Mouse (Mus musculus): Measurements from ENCODE around the gene Cebpg. TPM values are rescaled to one million over a fixed set of nuclear protein-coding genes. Genes with fewer than 3 reads are reported as not detected.

Cebpg gene
- total RNA-seq, 1 experiment from 2014 or later, result 58.8 TPM

DNA sequence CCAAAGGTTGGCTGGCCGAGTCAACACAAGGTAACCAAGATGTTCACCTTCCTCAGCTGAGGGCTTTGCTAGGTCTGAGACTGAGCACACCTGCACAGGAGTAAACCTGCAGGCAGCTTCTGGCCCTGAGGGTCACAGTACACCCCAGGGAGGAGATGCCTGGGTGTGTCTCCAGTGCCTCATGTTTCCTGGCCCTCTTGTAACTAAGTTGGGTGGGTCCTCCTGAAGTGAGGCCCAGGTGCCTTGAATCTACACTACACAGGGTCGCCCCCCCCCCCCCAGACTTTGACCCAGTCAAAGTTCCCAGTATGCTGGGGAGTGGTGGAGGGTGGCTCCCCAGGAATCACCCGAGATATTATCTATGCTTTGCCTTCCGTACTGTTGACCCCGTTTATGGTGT, 27.1 kb downstream of the Cebpg start:
- ATAC-seq (ENCODE audit: extremely low read depth, insufficient number of reproducible peaks, low FRiP score, poor library complexity, severe bottlenecking), result no peak

DNA sequence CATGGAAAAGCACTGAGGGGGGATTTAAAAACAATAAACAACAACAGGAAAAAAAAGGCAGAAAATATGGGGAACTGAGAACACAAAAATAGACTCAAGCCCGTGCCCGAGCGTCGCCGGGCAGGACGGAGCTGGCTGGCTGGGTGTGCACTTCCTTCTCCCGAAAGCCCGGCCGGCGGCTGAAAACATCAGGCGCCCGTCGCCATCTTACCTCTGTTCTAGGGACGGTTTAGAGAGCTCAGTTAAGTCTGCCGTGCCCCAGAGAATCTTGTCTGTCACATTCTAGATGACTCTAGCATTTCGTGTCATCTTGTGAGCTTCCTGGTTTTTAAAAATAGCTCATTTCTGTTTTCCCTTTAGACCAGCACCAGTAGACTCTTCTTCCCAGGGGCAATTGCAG, 27.8 kb downstream of the Cebpg start:
- ATAC-seq (ENCODE audit: extremely low read depth, insufficient number of reproducible peaks, low FRiP score, poor library complexity, severe bottlenecking), result no peak

DNA sequence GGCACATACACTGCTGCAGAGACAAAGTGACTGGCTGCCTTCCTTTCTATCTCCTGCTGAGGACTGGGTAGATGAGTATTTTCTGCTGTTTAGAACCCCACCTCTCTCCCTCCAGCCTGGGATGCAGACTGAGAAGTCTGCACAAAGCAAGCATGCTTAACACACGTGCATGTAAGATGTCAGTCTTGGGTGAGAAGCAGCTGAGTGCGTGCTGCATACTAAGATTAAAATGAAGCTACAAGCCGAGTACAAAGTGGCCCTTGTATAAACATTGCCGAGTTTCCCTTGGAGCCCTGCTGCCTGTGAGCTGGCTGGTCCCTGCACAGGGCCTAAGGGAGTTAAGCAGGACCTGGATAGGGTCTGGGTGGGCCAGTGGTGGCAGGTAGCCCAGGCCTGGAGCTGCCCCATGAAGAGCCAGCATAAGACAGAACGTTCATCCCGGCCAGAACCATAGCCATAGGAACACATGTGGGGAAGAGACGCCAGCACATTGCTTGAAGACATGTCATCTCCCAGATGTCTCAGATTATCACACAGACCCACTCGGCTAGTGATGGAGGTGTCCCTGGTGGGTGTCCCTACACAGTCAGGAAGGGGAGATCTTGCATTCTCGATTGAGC, 28.5 kb downstream of the Cebpg start:
- no peak for ATAC-seq (ENCODE audit: extremely low read depth, insufficient number of reproducible peaks, low FRiP score, poor library complexity, severe bottlenecking)

DNA sequence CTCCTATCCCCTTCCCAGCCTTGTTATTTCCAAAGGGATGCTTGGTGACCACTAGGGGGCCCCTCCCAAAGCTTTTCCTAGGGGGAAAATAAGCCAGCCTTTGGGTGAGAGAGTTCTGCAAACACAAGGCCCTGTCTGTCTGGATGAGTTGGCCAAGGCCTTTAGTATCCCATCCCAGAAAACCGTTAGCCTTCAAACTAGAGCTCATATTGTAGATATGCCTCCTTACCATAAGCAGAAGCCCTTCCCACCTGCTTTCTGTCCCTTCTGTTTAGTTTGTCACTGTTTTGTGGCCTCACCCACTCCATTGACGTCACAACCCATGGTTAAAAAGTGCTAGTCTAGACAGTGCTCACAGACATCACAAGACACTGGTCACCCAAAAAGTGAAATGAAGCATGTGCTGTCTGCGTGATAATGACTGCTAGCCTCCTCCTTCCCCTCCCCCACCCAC, 29.5 kb downstream of the Cebpg start:
- no peak for ATAC-seq (ENCODE audit: extremely low read depth, insufficient number of reproducible peaks, low FRiP score, poor library complexity, severe bottlenecking)

DNA sequence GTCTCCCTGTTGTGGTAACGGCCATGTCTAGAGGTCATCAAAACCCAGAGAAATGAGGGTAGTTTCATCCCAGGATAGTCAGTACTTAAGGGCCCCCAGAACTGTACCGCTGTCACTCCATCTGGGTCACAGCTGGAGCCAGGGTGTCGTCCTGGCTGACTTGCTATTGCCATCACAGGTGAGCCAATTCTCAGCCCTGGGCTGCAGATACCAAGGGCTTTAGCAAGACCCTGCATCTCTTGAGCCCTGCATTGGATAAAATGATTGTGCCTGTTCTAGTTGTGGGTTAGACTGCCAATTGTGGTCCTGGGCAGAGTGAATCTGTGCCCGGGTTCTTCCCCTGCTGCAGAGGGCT, 30.1 kb downstream of the Cebpg start:
- ATAC-seq (ENCODE audit: extremely low read depth, insufficient number of reproducible peaks, low FRiP score, poor library complexity, severe bottlenecking), result no peak

DNA sequence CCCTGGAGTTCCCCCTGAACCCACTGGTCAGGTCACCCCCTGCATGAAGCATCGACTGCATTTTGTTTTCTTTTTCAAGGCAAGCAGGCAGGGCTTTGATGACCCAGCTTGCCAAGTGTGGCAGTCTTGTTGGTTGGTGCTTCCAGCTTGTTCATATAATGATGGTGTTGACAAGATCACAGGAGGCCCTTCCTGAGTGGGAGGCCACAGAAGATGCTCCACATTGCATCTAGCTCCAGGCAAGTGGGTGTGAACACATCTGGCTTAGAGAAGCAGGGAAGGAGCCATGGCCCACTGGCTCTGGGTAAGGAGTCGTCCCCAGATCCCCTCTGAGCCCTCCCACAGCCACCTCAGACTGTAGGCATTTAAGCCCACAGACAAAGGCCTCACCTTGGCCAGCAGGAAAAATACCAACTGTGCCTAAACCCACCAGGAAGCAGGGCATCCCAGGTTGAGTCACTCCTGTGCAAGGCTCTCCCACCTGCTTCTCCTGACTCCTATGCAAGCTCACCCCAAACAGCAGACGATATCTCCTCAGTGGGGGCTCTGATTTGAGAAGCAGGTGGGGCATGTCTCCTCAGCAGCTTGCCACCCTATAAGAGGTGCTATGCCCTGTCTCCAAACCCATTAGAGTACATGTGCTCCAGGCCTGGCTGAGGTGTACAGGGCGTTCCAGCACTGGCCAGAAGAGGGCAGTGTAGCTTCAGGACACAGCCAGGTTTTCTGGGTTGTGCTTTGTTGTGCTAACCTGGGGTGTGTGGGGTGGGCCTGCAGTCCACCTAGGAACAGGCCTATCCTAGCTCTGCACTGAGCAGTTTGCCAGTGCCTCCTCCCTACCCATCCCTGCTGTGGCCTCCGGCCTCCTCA, 30.7 kb downstream of the Cebpg start:
- ATAC-seq (ENCODE audit: extremely low read depth, insufficient number of reproducible peaks, low FRiP score, poor library complexity, severe bottlenecking), result peak; percentile 69

DNA sequence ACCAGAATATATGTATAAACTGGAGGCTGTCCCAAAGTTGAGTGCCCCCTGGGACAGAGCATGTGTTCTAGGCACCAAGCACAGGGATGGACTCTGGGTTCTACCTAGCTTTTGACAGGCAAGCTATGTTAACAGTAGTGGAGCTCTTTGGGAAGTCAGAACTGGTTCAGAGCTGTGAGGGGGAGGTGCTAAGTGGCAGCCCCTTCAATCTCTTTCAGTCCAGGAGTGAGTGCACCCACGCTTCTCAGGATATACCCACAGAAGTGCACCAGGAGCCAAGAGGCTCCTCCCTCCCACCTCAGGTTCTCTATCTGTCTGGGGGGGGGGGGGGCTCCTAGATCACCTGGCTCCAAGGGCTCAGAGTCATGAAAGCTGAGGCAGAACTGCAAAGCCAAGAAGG, 31.9 kb downstream of the Cebpg start:
- no peak for ATAC-seq (ENCODE audit: extremely low read depth, insufficient number of reproducible peaks, low FRiP score, poor library complexity, severe bottlenecking)

DNA sequence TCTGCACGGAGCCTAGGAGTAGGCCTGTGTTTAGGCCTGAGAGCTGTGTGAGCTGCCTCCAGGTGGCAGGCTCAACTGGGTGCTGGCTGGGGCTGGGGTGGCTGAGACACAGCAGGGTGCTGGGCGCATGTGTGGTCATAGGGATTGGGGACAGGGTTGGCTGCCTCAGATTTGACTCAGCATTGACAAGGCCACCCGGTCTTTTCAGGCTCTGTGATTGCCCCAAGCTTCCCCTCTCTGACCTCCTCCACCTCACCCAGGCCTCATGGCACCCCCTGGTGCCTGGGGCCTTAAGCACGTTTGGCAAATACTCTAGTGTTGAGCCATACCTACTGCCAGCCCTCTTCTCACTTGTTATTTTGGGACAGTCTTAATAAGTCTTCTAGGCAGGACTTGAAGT, 33.1 kb downstream of the Cebpg start:
- no peak for ATAC-seq (ENCODE audit: extremely low read depth, insufficient number of reproducible peaks, low FRiP score, poor library complexity, severe bottlenecking)

DNA sequence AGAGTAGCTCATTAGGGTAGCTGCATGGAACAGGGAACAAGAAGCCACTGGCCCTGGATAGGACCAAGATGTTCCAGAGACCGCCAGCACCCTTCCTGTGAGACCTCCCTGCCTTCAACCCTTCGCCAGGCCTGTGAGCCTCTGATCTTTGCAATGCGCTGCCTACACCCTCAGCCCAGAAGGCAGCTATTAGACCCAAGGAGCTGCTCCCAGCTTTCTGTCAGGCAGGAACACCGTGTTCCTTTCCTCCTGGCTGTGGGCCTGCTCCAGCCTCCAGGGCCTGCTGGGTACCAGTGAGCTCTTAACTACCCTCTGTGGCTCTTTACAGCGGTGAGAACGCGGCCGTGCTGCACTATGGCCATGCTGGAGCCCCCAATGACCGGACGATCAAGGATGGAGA, 35.0 kb downstream of the Cebpg start:
- no peak for ATAC-seq (ENCODE audit: extremely low read depth, insufficient number of reproducible peaks, low FRiP score, poor library complexity, severe bottlenecking)

DNA sequence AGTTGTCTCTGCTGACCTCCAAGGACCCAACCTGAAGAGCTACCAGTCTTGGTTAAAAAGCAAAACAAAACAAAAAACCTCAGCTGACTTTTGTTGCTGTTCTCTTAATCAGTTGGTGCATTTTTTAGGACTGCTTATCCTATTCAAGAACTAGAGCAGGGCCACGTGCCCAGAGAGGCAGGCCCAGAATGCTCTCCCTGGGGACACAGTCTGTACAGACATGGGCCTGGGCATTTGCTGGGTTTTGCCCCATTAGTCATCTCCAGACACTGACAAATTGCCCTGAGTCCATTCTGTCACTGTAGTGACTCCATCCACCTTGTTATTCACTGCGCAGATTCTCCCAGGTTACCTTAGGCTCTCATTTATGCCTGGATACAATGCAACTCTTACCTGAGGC, 41.1 kb downstream of the Cebpg start:
- ATAC-seq (ENCODE audit: extremely low read depth, insufficient number of reproducible peaks, low FRiP score, poor library complexity, severe bottlenecking), result no peak

DNA sequence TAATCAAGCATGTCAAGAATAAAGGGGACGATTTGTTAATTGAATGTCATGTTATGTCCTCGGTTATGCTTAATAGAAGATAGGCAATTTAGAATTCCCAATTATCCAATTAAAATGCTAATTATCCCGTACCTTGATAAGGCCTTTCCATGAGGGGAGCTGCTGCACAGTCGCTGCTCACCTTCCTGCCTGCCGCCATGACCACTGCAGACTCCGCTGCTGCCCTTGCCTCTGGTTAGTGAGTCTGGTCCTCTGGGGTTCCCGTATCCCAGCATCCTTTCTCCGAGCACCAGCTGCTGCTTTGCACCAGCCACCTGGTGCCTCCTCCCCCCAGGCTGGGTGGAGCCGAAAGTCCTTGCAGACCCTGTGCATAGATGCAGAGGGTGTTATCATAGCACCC, 43.1 kb downstream of the Cebpg start:
- no peak for ATAC-seq (ENCODE audit: extremely low read depth, insufficient number of reproducible peaks, low FRiP score, poor library complexity, severe bottlenecking)

DNA sequence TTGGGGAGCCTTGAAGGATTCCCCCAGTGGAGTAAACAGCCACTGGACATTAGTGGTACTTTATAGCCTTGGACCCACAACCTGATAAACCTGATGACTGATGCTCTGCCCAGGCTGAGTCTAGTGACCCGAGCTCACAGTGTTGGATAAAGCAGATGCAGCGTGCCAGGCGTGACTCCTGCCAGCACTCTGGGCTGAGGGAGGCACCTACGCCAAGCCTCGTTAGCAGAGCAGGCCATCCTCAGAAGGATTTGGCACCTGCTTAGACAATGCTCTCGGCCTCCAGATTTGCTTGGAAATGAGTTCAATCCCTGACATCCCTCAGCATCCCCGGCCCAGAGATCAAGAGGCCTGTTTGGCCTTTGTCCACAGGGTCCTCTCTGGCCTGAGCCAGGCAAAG, 49.7 kb downstream of the Cebpg start:
- no peak for ATAC-seq (ENCODE audit: extremely low read depth, insufficient number of reproducible peaks, low FRiP score, poor library complexity, severe bottlenecking)

DNA sequence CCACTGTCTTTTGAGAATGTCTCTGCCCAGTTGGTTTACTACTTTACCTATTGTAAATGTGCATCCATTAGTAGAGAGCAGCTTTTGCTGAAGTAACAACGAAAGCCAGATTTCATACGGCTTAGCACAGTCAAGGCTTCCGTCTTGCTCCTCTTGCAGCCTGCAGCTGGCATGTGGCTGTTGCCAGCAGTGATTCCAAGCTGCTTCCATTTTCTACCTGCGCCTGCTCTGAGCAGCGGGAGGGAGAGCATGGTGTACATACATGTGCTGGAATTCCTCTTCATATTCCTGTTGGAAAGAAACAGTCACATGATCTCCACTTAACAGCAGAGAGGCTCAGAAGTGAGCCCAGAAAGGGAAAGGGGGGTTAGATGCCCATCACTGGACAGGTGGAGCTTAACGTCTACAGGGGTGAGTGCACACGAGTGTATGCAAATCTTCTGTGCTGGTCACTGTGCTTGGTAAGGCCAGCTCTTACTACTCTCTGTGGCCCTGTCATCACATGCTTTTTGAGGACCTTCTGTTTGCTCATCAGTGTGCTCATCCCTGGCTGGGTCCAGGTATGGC, 53.1 kb downstream of the Cebpg start:
- no peak for ATAC-seq (ENCODE audit: extremely low read depth, insufficient number of reproducible peaks, low FRiP score, poor library complexity, severe bottlenecking)

DNA sequence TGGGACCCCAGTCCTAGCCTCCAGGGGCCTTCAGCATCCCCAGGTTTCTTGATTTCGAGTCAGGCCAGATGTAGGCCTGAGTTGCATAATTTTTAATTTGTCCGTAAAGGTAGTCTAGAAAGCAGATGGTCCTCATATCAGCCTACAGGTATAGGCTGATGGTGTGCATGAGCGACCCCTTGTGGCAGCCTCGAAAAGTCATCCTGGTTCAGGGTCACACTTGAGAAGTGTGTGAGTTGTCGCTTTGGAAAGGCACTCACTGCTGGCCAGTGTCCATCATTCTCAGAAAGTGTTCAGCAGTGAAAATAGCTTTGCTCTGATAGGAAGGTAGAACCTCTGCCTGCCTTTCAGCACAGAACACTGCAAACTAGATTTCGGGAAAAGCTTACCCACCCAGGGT, 55.5 kb downstream of the Cebpg start:
- ATAC-seq (ENCODE audit: extremely low read depth, insufficient number of reproducible peaks, low FRiP score, poor library complexity, severe bottlenecking), result no peak

Other genes with a start within 250 kb of the Cebpg start
- gene Chst8, start 243.9 kb downstream of the Cebpg start, total RNA-seq (2017), result not detected in 2 replicates
- gene Pepd, start 144.2 kb downstream of the Cebpg start, total RNA-seq (2017), result 20.4 and 21.9 TPM in 2 replicates
- 6.4 and 8.3 TPM in 2 replicates for gene Cebpa, start 62.7 kb upstream of the Cebpg start, total RNA-seq (2017)
- gene Slc7a10, start 129.8 kb upstream of the Cebpg start, total RNA-seq (2017), result not detected in 2 replicates
- gene Lrp3, start 158.9 kb upstream of the Cebpg start, total RNA-seq (2017), result not detected in 2 replicates

All from neutrophil, adult 5-6 weeks (primary cell).